Mouse (Mus musculus) cerebellum, adult 9-11 months (tissue): ENCODE results near the gene Abca6.

ENCODE experiments used
- DNase-seq: peaks from one replicate; pipeline ENCODE4 v3.0.0; 2022

The Abca6 gene

GRCm38 (mm10) chr11:110251534-110251933 lies at the start of gene Abca6:
Gene Abca6, minus strand, starts transcription at chr11:110251776.
- DNase-seq = no peak

GRCm38 (mm10) chr11:110297917-110298533 lies 46.4 kb upstream of the Abca6 start:
- no peak for DNase-seq

DNA sequence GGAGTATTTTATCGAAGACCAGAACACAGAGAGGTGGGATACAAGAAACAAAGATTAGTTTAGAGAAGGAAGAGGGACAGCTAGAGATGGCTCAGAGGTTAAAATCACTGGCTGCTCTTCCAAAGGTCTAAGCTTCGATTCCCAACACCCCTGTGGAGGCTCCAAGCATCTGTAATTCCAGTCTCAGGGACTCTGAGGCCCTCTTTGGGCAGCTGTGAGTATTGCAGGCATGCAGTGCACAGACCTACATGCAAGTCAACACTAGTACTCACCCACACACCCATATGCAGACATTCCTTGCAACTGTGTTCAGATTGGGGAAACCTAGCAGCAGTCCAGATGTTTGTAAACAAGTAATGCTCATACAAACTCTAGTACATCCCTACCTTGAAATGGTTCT lies 39.0 kb upstream of the Abca6 start:
- DNase-seq = no peak

DNA sequence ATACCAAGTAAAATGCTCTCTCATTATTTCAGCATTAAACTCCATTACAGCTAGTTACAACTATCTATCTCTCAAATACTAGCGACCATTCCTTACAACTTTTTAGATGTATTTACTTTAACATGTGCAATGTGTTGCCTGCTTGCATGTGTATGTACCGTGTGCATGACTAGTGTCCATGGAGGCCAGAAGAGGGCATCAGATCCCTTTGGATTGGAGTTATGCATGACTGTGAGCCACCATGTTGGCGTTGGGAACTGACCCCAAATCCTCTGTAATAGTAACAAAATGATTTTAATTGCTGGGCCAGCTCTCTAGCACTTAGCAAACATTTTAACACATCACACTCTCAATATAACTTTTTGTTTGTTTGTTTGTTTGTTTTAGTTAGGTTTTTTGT lies 36.8 kb upstream of the Abca6 start:
- no peak for DNase-seq

GRCm38 (mm10) chr11:110287694-110288093 lies 36.1 kb upstream of the Abca6 start:
- DNase-seq = peak; percentile 62

DNA sequence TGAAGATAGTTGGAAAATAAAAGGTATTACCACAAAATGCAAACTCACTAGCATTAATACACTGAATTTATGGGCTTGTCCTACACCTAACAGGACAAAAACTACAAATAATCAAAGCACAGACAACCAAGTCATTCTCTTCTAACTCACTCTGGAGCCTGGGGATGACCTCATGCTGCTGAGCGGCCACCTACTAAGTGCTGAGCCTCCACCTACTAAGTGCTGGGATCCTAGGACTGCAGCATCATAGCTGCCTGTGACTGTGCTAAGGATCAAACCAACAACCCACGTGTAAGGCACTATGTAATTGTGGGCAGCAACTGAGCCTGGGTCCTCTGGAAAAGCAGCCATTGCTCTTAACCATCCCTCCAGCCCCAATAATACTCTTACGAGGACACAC lies 34.8 kb upstream of the Abca6 start:
- DNase-seq = no peak

- no peak for DNase-seq
These were observed 33.3 kb upstream of the Abca6 start for GRCm38 (mm10) chr11:110284849-110285248.

DNA sequence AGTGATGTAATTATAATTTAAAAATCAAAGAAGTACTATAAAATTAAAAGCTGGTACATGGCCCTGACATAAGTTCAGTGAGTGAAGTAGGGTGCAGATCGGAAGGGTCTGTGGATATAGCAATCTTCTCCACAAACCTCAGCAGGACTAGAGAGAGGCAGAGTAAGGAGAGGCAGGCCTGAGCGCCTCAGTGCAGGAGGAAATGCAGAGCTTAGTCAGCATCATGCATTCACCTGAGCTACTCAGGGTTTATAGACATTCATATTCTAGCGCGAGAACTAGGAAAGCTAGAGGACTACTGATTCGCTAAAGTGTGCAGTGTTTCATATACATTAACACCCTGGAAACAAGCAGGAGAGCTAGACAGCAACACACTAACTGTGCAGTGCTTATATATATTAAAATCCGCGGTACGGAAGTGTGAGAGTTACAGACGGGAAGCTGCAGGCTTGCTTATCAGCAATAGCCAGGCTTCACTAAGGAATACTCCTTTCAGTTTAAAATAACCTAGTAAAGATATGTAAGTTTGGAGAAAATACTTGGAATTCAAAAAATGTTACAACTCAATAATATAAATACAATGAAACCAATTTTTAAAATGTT lies 32.7 kb upstream of the Abca6 start:
- no peak for DNase-seq

- no peak for DNase-seq
These were observed 23.2 kb upstream of the Abca6 start for GRCm38 (mm10) chr11:110274794-110275193.

DNA sequence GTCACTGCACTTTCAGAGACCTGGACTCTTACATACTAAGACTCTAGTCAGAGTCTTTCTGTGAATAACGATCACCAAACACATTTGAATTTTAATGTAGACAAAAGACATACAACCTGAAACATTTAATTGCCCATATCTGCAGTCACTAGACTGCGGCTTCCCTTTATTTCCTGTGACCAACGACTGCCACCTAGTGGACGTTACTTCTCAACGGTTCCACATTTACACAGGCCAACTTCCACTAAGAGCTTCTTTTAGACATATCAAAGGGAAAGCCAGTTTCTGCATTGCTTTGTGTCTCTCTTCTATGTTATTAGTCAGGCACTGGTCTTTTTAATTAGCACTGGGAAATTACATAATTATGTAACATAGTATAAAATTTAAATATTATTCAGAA lies 20.2 kb upstream of the Abca6 start:
- DNase-seq = peak; percentile 22

GRCm38 (mm10) chr11:110268244-110268844 lies 16.8 kb upstream of the Abca6 start:
- DNase-seq = peak; percentile 66

DNA sequence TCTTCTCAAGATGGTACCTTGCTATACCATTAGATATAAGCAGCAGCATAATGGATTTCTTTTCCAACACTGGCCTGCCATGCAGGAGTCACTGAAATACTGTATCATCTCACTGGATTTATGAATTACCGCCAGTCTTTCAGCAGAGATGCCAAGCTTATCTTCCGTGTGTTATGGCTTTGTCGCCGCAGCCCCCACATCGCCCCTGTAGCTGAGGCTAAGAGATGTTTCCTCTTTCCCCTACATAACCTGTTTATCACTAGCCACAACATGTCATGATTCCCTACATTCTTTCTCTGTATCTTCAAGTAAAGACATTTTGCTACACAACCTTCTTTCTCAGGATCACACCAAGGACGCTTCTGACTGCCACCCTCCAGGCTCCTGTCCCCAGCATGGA lies 15.7 kb upstream of the Abca6 start:
- DNase-seq = no peak

DNA sequence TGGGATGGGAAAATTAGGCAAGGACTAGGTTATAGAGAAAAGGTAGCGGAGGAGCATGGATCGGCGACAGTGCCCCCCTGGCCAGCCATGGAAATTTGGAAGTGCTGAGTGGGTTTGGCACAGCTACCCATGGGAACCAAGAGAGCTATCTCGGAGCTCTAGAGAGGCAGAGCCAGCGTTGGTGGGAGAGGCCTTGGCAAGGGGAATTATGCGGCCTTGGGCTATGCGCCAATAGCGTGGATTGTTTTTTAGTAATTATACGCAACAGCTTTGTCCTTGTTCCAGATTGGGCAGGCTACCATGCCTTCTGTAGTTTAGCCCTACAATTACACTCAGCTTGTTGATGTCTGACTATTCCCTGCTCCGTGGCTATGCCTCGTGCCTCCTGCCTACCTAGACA lies 15.2 kb upstream of the Abca6 start:
- no peak for DNase-seq

GRCm38 (mm10) chr11:110261867-110262266 lies 10.3 kb upstream of the Abca6 start:
- DNase-seq = no peak

- no peak for DNase-seq
These were observed 6.3 kb upstream of the Abca6 start for GRCm38 (mm10) chr11:110257911-110258310.

- no peak for DNase-seq
These were observed 5.5 kb upstream of the Abca6 start for GRCm38 (mm10) chr11:110257061-110257460.

DNA sequence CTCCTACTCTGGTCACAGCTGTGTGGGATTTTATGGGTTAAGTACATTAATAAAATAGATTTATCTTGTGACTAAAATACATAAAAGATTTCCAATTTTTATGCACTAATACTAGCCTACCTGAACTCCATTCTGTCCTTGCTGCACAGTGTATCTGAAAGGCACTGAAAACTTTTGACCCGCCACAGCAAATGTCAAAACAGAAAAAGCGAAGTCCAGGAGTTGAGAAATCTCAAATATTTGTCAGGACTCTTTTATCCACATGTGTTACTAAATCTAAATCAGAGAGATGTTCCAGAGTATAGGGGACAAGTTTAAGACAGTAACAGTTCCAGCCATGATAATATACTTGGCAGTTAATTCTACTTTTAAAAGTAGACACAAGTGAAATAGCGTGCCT lies 680 bp upstream of the Abca6 start:
- DNase-seq = no peak

- no peak for DNase-seq
These were observed 6.8 kb downstream of the Abca6 start for GRCm38 (mm10) chr11:110244730-110245129.

GRCm38 (mm10) chr11:110237466-110237865 lies 14.1 kb downstream of the Abca6 start:
- no peak for DNase-seq

- DNase-seq = no peak
These were observed 18.6 kb downstream of the Abca6 start for GRCm38 (mm10) chr11:110232975-110233374.

- no peak for DNase-seq
These were observed 34.5 kb downstream of the Abca6 start for GRCm38 (mm10) chr11:110217118-110217517.

DNA sequence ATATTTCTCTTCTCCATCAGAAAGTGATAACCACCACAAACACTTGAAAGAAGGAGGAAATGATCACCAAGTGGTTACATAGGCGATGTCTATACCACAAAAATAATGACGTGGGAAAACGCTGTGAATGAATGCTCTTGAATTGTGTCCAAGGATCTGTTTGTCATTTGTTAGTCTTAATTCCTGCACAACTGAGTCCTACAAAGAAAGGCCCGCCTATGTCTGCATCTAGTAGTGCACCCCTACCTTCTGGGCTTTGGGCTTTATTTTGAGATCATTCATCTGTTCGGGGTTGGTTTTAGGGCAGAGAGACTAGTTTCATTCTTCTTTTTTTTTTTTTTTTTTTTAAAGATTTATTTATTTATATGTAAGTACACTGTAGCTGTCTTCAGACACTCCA lies 47.6 kb downstream of the Abca6 start:
- DNase-seq = no peak

GRCm38 (mm10) chr11:110198882-110199281 lies 52.7 kb downstream of the Abca6 start:
- DNase-seq = no peak

DNA sequence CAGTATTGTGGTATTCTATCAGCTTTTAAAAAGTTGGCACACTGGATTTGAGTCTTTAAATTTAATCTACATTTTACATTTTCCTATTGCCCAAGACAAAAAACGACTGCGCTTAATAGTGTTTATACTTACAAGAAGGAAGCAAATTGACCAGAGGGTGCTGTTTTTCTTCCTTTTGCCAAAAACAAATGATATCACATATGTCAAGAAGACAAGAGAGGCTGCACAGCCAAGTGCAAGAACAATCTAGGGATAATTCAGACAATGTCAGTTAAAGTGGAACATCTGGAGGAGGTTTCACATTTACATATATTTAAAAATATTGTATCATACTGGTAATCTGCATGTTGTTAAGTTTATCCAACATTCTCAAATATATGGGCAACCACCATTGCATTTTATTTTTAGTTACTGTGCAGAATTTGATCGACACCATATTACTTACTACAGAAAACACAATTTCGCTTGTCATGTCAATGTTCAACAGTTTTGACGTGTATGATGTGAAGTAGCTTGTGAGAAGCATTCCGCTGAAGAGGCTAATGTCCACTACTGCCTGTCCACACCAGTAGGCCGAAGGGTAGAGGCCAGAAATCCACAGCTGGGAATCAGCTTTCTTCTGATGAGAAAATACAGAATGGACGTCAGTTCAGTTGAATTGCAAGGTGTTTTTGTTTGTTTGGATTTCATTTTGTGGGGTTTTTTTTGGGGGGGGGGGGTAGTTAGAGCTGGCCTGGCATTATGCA lies 54.8 kb downstream of the Abca6 start:
- no peak for DNase-seq
